Mouse (Mus musculus) heart, adult 8-10 months (tissue): ENCODE results near the gene Rhox3g. TPM values are rescaled to one million over a fixed set of nuclear protein-coding genes. Genes with fewer than 3 reads are reported as not detected.
"Not testable (repeated sequence)": the region's sequence is repeated elsewhere in the genome, so short reads cannot be mapped to it uniquely, and the experiment has no call there.

Source experiments
- DNase-seq: peaks from one replicate; pipeline ENCODE4 v3.0.0; 2022; ENCODE audit warnings: low spot score
- total RNA-seq, 4 experiments: library from RNA; stranded (reverse); gene quantifications; 2 replicates each; pipeline ENCODE4 v1.2.4; 2022

Rhox3g gene
- not detected for total RNA-seq

DNA sequence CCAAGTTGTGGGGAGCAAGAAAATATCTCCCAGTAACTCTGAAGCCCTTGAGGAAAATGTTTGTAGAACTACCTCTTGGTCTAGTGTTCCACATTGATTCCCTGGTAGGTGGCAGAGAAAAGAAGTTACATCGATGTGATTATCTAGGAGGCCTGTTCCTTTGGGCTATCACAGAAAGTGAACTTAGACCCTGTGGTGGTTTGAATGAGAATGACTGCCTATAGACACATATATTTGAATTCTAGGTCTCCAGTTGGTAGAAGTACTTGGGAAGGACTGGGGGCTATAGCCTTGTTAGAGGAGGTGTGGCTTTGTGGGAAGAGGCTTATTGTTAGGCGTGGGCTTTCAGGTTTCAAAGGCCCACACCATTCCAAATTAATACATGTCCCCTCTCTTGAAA lies at the start of gene Rhox3g:
Gene Rhox3g (minus strand): TSS at position 101 of the 400 bp plus-strand sequence.
- DNase-seq, result not testable (repeated sequence)

DNA sequence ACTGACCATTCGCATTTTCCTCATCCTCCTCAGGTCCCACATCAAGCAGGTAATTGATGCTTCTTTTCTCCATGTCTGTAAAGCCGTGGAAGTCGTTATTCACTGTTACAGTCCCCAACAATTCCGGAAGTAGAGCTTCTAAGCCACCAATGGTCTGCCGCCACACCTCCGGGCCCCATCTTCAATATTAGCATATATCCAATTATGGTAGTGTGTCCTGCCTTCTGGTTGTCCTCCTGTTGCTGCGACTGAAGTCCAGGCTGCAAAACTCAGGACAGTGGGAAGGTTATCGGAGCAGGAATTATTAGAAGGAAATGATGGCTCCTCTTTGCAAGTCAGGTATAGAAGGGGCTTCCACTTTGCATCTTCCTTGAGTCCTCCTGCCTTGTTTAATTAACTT lies 44.8 kb upstream of the Rhox3g start, which contains the start of gene Rhox2h:
Gene Rhox2h (minus strand): TSS at position 101 of the 400 bp plus-strand sequence.
- DNase-seq, result not testable (repeated sequence)

DNA sequence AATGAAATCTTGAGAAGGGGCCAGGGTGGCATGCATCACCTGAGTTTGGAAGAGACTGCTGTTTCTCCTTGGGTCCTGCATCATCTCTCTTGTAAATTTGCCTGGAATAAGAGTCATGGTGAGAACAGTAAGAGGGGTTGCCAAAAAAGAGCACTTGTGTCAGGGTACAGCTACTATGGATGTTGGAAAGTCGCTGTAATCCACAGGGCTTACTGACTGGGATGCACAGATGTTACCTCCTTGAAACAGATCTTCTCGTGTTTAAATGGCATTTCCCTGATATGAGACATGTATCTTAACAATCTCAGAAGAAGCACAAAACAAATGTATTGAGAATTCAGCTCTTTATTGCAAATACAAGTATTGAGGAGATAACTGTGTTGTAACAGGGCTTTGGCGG lies 40.3 kb upstream of the Rhox3g start, which contains the start of gene Rhox3h:
Gene Rhox3h (minus strand): TSS at position 101 of the 400 bp plus-strand sequence.
- not testable (repeated sequence) for DNase-seq

DNA sequence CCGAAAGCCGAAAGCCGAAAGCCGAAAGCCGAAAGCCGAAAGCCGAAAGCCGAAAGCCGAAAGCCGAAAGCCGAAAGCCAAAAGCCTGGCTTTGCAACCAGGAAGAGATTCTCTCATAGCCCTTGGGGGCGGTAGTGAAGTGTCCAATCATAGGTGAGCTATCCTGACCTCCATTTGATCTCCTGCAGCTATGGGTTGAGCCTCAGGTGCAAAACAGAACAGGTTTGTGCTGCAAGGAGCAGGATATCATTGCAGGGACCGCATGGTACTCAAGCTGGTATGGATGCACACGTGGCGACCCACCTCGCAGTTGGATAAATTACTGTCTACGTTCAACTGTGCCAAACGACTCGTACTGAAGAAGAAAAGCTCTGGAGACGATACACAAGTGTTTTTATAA lies 22.8 kb upstream of the Rhox3g start, which contains the start of gene Rhox4g:
Gene Rhox4g (minus strand): TSS at position 101 of the 400 bp plus-strand sequence.
- DNase-seq, result not testable (repeated sequence)

DNA sequence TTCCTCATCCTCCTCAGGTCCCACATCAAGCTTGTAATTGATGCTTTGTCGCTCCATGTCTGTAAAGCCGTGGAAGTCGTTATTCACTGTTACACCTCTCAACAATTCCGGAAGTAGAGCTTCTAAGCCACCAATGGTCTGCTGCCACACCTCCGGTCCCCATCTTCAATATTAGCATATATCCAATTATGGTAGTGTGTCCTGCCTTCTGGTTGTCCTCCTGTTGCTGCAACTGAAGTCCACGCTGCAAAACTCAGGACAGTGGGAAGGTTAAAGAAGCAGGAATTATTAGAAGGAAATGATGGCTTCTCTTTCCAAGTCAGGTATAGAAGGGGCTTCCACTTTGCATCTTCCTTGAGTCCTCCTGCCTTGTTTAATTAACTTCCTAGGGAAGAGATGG lies 15.0 kb upstream of the Rhox3g start, which contains the start of gene Rhox2g:
Gene Rhox2g (minus strand): TSS at position 101 of the 400 bp plus-strand sequence.
- not testable (repeated sequence) for DNase-seq

DNA sequence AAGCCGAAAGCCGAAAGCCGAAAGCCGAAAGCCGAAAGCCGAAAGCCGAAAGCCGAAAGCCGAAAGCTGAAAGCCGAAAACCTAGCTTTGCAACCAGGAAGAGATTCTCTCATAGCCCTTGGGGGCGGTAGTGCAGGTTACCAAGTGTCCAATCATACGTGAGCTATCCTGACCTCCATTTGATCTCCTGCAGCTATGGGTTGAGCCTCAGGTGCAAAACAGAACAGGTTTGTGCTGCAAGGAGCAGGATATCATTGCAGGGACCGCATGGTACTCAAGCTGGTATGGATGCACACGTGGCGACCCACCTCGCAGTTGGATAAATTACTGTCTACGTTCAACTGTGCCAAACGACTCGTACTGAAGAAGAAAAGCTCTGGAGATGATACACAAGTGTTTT lies 20.8 kb downstream of the Rhox3g start, which contains the start of gene Rhox4f:
Gene Rhox4f (minus strand): TSS at position 101 of the 400 bp plus-strand sequence.
- not testable (repeated sequence) for DNase-seq

DNA sequence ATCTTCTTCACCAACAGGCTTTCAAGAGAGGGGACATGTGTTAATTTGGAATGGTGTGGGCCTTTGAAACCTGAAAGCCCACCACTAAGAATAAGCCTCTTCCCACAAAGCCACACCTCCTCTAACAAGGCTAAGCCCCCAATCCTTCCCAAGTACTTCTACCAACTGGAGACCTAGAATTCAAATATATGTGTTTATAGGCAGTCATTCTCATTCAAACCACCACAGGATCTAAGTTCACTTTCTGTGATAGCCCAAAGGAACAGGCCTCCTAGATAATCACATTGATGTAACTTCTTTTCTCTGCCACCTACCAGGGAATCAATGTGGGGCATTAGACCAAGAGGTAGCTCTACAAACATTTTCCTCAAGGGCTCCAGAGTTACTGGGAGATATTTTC lies 47.7 kb downstream of the Rhox3g start, which contains the start of gene Rhox3f:
Gene Rhox3f (plus strand): TSS at position 301 of the 400 bp plus-strand sequence.
- not testable (repeated sequence) for DNase-seq

Other genes starting within 250 kb of the Rhox3g start
- gene Rhox3a2, start 248.6 kb downstream of the Rhox3g start, total RNA-seq, result not detected
- gene Rhox4a2, start 237.8 kb downstream of the Rhox3g start, total RNA-seq, result not detected
- not detected for gene Rhox2b, start 216.5 kb downstream of the Rhox3g start, total RNA-seq
- gene Rhox4b, start 196.1 kb downstream of the Rhox3g start, total RNA-seq, result not detected
- gene Rhox2c, start 174.9 kb downstream of the Rhox3g start, total RNA-seq, result under 1 TPM in 1 of 4 experiments, not detected in 3; 0.85 TPM
- gene Rhox3c, start 170.0 kb downstream of the Rhox3g start, total RNA-seq, result not detected
- not detected for gene Rhox4c, start 148.3 kb downstream of the Rhox3g start, total RNA-seq
- not detected for gene Rhox2d, start 135.2 kb downstream of the Rhox3g start, total RNA-seq
- not detected for gene Rhox4d, start 114.3 kb downstream of the Rhox3g start, total RNA-seq
- not detected for gene Rhox2e, start 98.2 kb downstream of the Rhox3g start, total RNA-seq
- gene Rhox3e, start 86.6 kb downstream of the Rhox3g start, total RNA-seq, result not detected
- not detected for gene Rhox4e, start 71.2 kb downstream of the Rhox3g start, total RNA-seq
- not detected for gene Rhox2f, start 57.2 kb downstream of the Rhox3g start, total RNA-seq
- gene Rhox3f, start 47.6 kb downstream of the Rhox3g start, total RNA-seq, result not detected
- not detected for gene Rhox4f, start 20.9 kb downstream of the Rhox3g start, total RNA-seq
- gene Rhox2g, start 14.9 kb upstream of the Rhox3g start, total RNA-seq, result not detected
- not detected for gene Rhox4g, start 22.7 kb upstream of the Rhox3g start, total RNA-seq
- not detected for gene Rhox3h, start 40.2 kb upstream of the Rhox3g start, total RNA-seq
- gene Rhox2h, start 44.7 kb upstream of the Rhox3g start, total RNA-seq, result under 1 TPM in 2 of 4 experiments, not detected in 2; 0.63 to 0.72 TPM
- gene Rhox5, start 176.2 kb upstream of the Rhox3g start, total RNA-seq, result 1 to 10 TPM in 3 of 4 experiments, under 1 TPM in 1; 0.60 to 3.8 (median 1.6) TPM
- not detected for gene Rhox6, start 198.3 kb upstream of the Rhox3g start, total RNA-seq
- not detected for gene Rhox7a, start 203.1 kb upstream of the Rhox3g start, total RNA-seq